ENCODE assay signal across 8 mouse cellular contexts in genomic region chr11:55419296-55419677, GRCm38 (mm10). TPM values are rescaled to one million over a fixed set of nuclear protein-coding genes. Genes with fewer than 3 reads are reported as not detected.
DNase-seq lines count a peak whose midpoint lies in the region; ATAC-seq and TF ChIP-seq lines count a peak whose summit lies in the region.

No protein-coding gene starts in this region.

- no peak for TF ChIP-seq EP300 in heart, postnatal 0 days (IDR thresholded peaks at IDR 0.05; ENCODE audit: low read depth)

- H3ac ChIP-seq in C2C12 (ENCODE audit: control insufficient read depth, insufficient read length, low read depth), result peak overlapping the region; percentile 89

- no peaks in the 10 kb centered on the region for H3K27me3 ChIP-seq in C2C12 (ENCODE audit: control insufficient read depth, insufficient read depth, insufficient read length)
- H3K27me3 ChIP-seq in embryonic facial prominence, embryonic 13.5 days, result no peaks in the 10 kb centered on the region
- no peaks in the 10 kb centered on the region for H3K27me3 ChIP-seq in heart, postnatal 0 days (ENCODE audit: control insufficient read depth, insufficient read depth, low read length)
- no peaks in the 10 kb centered on the region; the same call in 1 of the 2 replicates for H3K27me3 ChIP-seq in limb, embryonic 12.5 days
- no peaks in the 10 kb centered on the region for H3K27me3 ChIP-seq in neural tube, embryonic 13.5 days

- H3K4me1 ChIP-seq in embryonic facial prominence, embryonic 13.5 days, result peaks cover 55% of the 10 kb centered on the region
- peaks cover 41% of the 10 kb centered on the region for H3K4me1 ChIP-seq in heart, postnatal 0 days (ENCODE audit: control insufficient read depth, insufficient read depth)
- H3K4me1 ChIP-seq in limb, embryonic 12.5 days (replicated peaks), result peaks cover 55% of the 10 kb centered on the region
- H3K4me1 ChIP-seq in neural tube, embryonic 13.5 days (replicated peaks), result peaks cover 52% of the 10 kb centered on the region

- H3K9ac ChIP-seq in embryonic facial prominence, embryonic 13.5 days, result peak overlapping the region; percentile 86
- H3K9ac ChIP-seq in heart, postnatal 0 days (replicated peaks; ENCODE audit: low read depth, low read length), result peak overlapping the region; percentile 84
- peak overlapping the region; percentile 77 for H3K9ac ChIP-seq in limb, embryonic 12.5 days (replicated peaks)
- peak overlapping the region; percentile 72 for H3K9ac ChIP-seq in neural tube, embryonic 13.5 days

- no peaks in the 10 kb centered on the region for H3K9me3 ChIP-seq in embryonic facial prominence, embryonic 13.5 days
- H3K9me3 ChIP-seq in heart, postnatal 0 days (replicated peaks; ENCODE audit: control insufficient read depth, low read length), result no peaks in the 10 kb centered on the region
- H3K9me3 ChIP-seq in limb, embryonic 12.5 days, result no peaks in the 10 kb centered on the region
- H3K9me3 ChIP-seq in neural tube, embryonic 13.5 days, result no peaks in the 10 kb centered on the region

- peak; percentile 61 for DNase-seq in adrenal gland, postnatal 14 days
- DNase-seq in adrenal gland, postnatal 4 days (ENCODE audit: low spot score in 2 of 2), result no peak
- DNase-seq in heart, postnatal 0 days (ENCODE audit: low spot score), result no peak
- no peak for DNase-seq in embryo, embryonic 9.5 days (ENCODE audit: extremely low spot score)

- H3K27ac ChIP-seq in embryonic facial prominence, embryonic 13.5 days, result peak overlapping the region; percentile 95
- H3K27ac ChIP-seq in heart, postnatal 0 days (ENCODE audit: low read depth), result peak overlapping the region; percentile 92
- peak overlapping the region; percentile 94 for H3K27ac ChIP-seq in limb, embryonic 12.5 days
- peak overlapping the region; percentile 86 for H3K27ac ChIP-seq in neural tube, embryonic 13.5 days (replicated peaks)

- peaks cover 57% of the 10 kb centered on the region for H3K79me2 ChIP-seq in C2C12 (ENCODE audit: control insufficient read depth, insufficient read depth)

- no peak for TF ChIP-seq CTCF in C2C12 (IDR thresholded peaks at IDR 0.05; ENCODE audit: control insufficient read depth, insufficient read depth, insufficient read length)
- TF ChIP-seq CTCF in heart, postnatal 0 days (IDR thresholded peaks at IDR 0.05; ENCODE audit: low read depth), result no peak

- H3K36me3 ChIP-seq in C2C12 (ENCODE audit: control insufficient read depth, insufficient read depth), result peaks cover 21% of the 10 kb centered on the region
- peaks cover 6% of the 10 kb centered on the region; the same call in 1 of the 2 replicates for H3K36me3 ChIP-seq in embryonic facial prominence, embryonic 13.5 days
- H3K36me3 ChIP-seq in heart, postnatal 0 days (replicated peaks; ENCODE audit: control insufficient read depth, insufficient read depth, low read length), result no peaks in the 10 kb centered on the region
- 0 out of 2 replicates have a peak, but pooled peaks cover 4% of the 10 kb centered on the region for H3K36me3 ChIP-seq in limb, embryonic 12.5 days
- no peaks in the 10 kb centered on the region for H3K36me3 ChIP-seq in neural tube, embryonic 13.5 days

- H3K79me3 ChIP-seq in C2C12 (ENCODE audit: low read depth), result peaks cover 48% of the 10 kb centered on the region

- WGBS in embryonic facial prominence, embryonic 13.5 days, result 4% methylated on average over 4 of the region's 4 CpGs
- WGBS in heart, postnatal 0 days, result 7% methylated on average over 4 of the region's 4 CpGs
- WGBS in limb, embryonic 12.5 days, result 14% methylated on average over 4 of the region's 4 CpGs
- WGBS in neural tube, embryonic 13.5 days, result 2% methylated on average over 4 of the region's 4 CpGs

- peak overlapping the region; percentile 75 for H3K4me3 ChIP-seq in C2C12 (ENCODE audit: insufficient read depth, poor library complexity, severe bottlenecking)
- H3K4me3 ChIP-seq in embryonic facial prominence, embryonic 13.5 days, result peak overlapping the region; percentile 65
- H3K4me3 ChIP-seq in heart, postnatal 0 days (ENCODE audit: low read depth, low read length), result peak overlapping the region; percentile 61
- H3K4me3 ChIP-seq in limb, embryonic 12.5 days (replicated peaks), result peak overlapping the region; percentile 58
- H3K4me3 ChIP-seq in neural tube, embryonic 13.5 days, result peak overlapping the region; percentile 45

- ATAC-seq in embryonic facial prominence, embryonic 13.5 days (ENCODE audit: insufficient number of reproducible peaks, insufficient read depth, low FRiP score, low TSS enrichment, low read depth), result no peak
- ATAC-seq in heart, postnatal 0 days (ENCODE audit: insufficient read depth, low read depth), result no peak
- ATAC-seq in limb, embryonic 12.5 days (ENCODE audit: insufficient number of reproducible peaks, insufficient read depth, low FRiP score, low TSS enrichment, low read depth), result no peak
- 0 out of 2 replicates have a peak, but pooled peaks have one; percentile 9 for ATAC-seq in neural tube, embryonic 13.5 days (ENCODE audit: low read depth)

- H3K4me2 ChIP-seq in embryonic facial prominence, embryonic 13.5 days, result peak overlapping the region; percentile 67
- peak overlapping the region; percentile 79 for H3K4me2 ChIP-seq in heart, postnatal 0 days (ENCODE audit: low read depth, low read length)
- H3K4me2 ChIP-seq in limb, embryonic 12.5 days, result peak overlapping the region; percentile 63
- H3K4me2 ChIP-seq in neural tube, embryonic 13.5 days, result peak overlapping the region; percentile 53

TF ChIP-seq in C2C12, 6 proteins besides CTCF, POLR2A, EP300 and RAD21:
- TF ChIP-seq MYOD1 (IDR thresholded peaks at IDR 0.05; ENCODE audit: control insufficient read depth, insufficient read length, low read depth), result no peak
TF ChIP-seq in C2C12: peak in this region for 0.

RNA-seq across cellular contexts. Expression of gene Sparc, which starts 3.7 kb away (rescaled TPM):
- 2,357 and 2,456 TPM in 2 replicates for total RNA-seq in adrenal gland, postnatal 14 days (2021)
- 1,000 to 10,000 TPM; 2,300 to 2,476 TPM for total RNA-seq in adrenal gland, postnatal 4 days (2021)
- 632 TPM for polyA plus RNA-seq in C2C12 (2012; fragmentation: generic; extraction: Trizol)
- polyA plus RNA-seq in embryonic facial prominence, embryonic 13.5 days (2015; fragmentation: Nextera tagmentation; extraction: Ambion mirVana), result 1,239 and 1,279 TPM in 2 replicates
- 829 and 887 TPM in 2 replicates for total RNA-seq in heart, postnatal 0 days (2014; rRNA removed; ENCODE audit: low replicate concordance)
- 1,674 and 1,711 TPM in 2 replicates for polyA plus RNA-seq in heart, postnatal 0 days (2015; fragmentation: Nextera tagmentation; extraction: Ambion mirVana)
- polyA plus RNA-seq in limb, embryonic 12.5 days (2016; fragmentation: Nextera tagmentation; extraction: Ambion mirVana), result 444 and 488 TPM in 2 replicates
- 730 and 747 TPM in 2 replicates for polyA plus RNA-seq in neural tube, embryonic 13.5 days (2015; fragmentation: Nextera tagmentation; extraction: Ambion mirVana)

RNA-seq across cellular contexts. Expression of gene Atox1, which starts 41.8 kb away (rescaled TPM):
- 255 and 290 TPM in 2 replicates for total RNA-seq in adrenal gland, postnatal 14 days (2021)
- 100 to 1,000 TPM; 254 to 267 TPM for total RNA-seq in adrenal gland, postnatal 4 days (2021)
- 365 TPM for polyA plus RNA-seq in C2C12 (2012; fragmentation: generic; extraction: Trizol)
- polyA plus RNA-seq in embryonic facial prominence, embryonic 13.5 days (2015; fragmentation: Nextera tagmentation; extraction: Ambion mirVana), result 386 and 443 TPM in 2 replicates
- total RNA-seq in heart, postnatal 0 days (2014; rRNA removed; ENCODE audit: low replicate concordance), result 262 and 340 TPM in 2 replicates
- polyA plus RNA-seq in heart, postnatal 0 days (2015; fragmentation: Nextera tagmentation; extraction: Ambion mirVana), result 346 and 351 TPM in 2 replicates
- 264 and 265 TPM in 2 replicates for polyA plus RNA-seq in limb, embryonic 12.5 days (2016; fragmentation: Nextera tagmentation; extraction: Ambion mirVana)
- polyA plus RNA-seq in neural tube, embryonic 13.5 days (2015; fragmentation: Nextera tagmentation; extraction: Ambion mirVana), result 281 and 343 TPM in 2 replicates

RNA-seq across cellular contexts. Expression of gene G3bp1, which starts 50.2 kb away (rescaled TPM):
- total RNA-seq in adrenal gland, postnatal 14 days (2021), result 61.8 and 61.9 TPM in 2 replicates
- total RNA-seq in adrenal gland, postnatal 4 days (2021), result 10 to 100 TPM; 70.0 to 73.9 TPM
- polyA plus RNA-seq in C2C12 (2012; fragmentation: generic; extraction: Trizol), result 82.5 TPM
- polyA plus RNA-seq in embryonic facial prominence, embryonic 13.5 days (2015; fragmentation: Nextera tagmentation; extraction: Ambion mirVana), result 189 and 214 TPM in 2 replicates
- total RNA-seq in heart, postnatal 0 days (2014; rRNA removed; ENCODE audit: low replicate concordance), result 48.5 and 70.6 TPM in 2 replicates
- polyA plus RNA-seq in heart, postnatal 0 days (2015; fragmentation: Nextera tagmentation; extraction: Ambion mirVana), result 58.0 and 59.4 TPM in 2 replicates
- 246 and 248 TPM in 2 replicates for polyA plus RNA-seq in limb, embryonic 12.5 days (2016; fragmentation: Nextera tagmentation; extraction: Ambion mirVana)
- polyA plus RNA-seq in neural tube, embryonic 13.5 days (2015; fragmentation: Nextera tagmentation; extraction: Ambion mirVana), result 111 and 119 TPM in 2 replicates
